Mouse (Mus musculus) liver, adult 2 months (tissue): Measurements from ENCODE around the gene Klk13. TPM values are rescaled to one million over a fixed set of nuclear protein-coding genes. Genes with fewer than 3 reads are reported as not detected.
"Not testable (repeated sequence)": the region's sequence is repeated elsewhere in the genome, so short reads cannot be mapped to it uniquely, and the experiment has no call there.

Experiments
- DNase-seq: peaks from one replicate; pipeline ENCODE4 v3.0.0-alpha.2; 2011; ENCODE audit warnings: low read depth, low spot score; ENCODE audit errors: extremely low read depth
- H3K27ac ChIP-seq: fragments of 200-500 bp; replicated peaks from 2 replicates; pipeline ENCODE4 v1.5.1; 2012; ENCODE audit warnings: low read depth, mild to moderate bottlenecking, control low read depth, inconsistent platforms, low read length; ENCODE audit not compliant: insufficient read depth
- H3K27me3 ChIP-seq: fragments of 200-500 bp; 2 replicates; pipeline ENCODE4 v1.6.1; 2012; ENCODE audit warnings: mild to moderate bottlenecking, moderate library complexity, low read length, inconsistent platforms; ENCODE audit not compliant: control insufficient read depth, insufficient read depth
- H3K36me3 ChIP-seq: fragments of 200-500 bp; 2 replicates; pipeline ENCODE4 v1.6.1; 2012; ENCODE audit warnings: low read length, inconsistent platforms; ENCODE audit not compliant: control insufficient read depth, insufficient read depth
- H3K4me1 ChIP-seq: fragments of 200-500 bp; 2 replicates; pipeline ENCODE4 v1.6.1; 2011; ENCODE audit warnings: low read length; ENCODE audit not compliant: control insufficient read depth, insufficient read depth
- H3K4me3 ChIP-seq: fragments of 200-500 bp; 2 replicates; pipeline ENCODE4 v1.5.1; 2011; ENCODE audit warnings: low read depth, mild to moderate bottlenecking, control low read depth, low read length, moderate library complexity; ENCODE audit not compliant: insufficient read depth
- H3K79me2 ChIP-seq: fragments of 200-500 bp; 2 replicates; pipeline ENCODE4 v1.6.1; 2012; ENCODE audit warnings: inconsistent platforms, mild to moderate bottlenecking, low read length, moderate library complexity; ENCODE audit not compliant: control insufficient read depth, insufficient read depth
- H3K9ac ChIP-seq: fragments of 200-500 bp; 2 replicates; pipeline ENCODE4 v1.6.1; 2012; ENCODE audit warnings: low read depth, mild to moderate bottlenecking, control low read depth, inconsistent platforms, low read length
- CTCF ChIP-seq: fragments of 200-500 bp; IDR thresholded peaks from 2 replicates; pipeline ENCODE4 v1.5.1; 2011; ENCODE audit warnings: low read depth, low read length, control low read depth
- POLR2A ChIP-seq: fragments of 200-500 bp; IDR thresholded peaks from 2 replicates; pipeline ENCODE4 v1.6.1; 2011; ENCODE audit warnings: low read length, control low read depth; ENCODE audit not compliant: insufficient read depth; ENCODE audit errors: extremely low read depth
- WGBS: fragments of 180-500 bp; shearing (Covaris S2); methylation state at CpG from one replicate; pipeline ENCODE4 v1.1.7; 2018; 5-methylcytosine and 5-hydroxymethylcytosine counted together
- polyA plus RNA-seq: library from polyadenylated mRNA; depleted of rRNA; stranded (reverse); fragments of >200 nt; gene quantifications from 2 replicates; pipeline ENCODE4 v1.2.3, GENCODE M21; 2012; rRNA removed
- total RNA-seq: library from RNA; depleted of rRNA; stranded (reverse); fragments of >200 nt; gene quantifications from 2 replicates; pipeline ENCODE4 v1.2.3, GENCODE M21; 2014; rRNA removed

Gene Klk13
- total RNA-seq: not detected in 2 replicates
- not detected in 2 replicates for polyA plus RNA-seq

DNA sequence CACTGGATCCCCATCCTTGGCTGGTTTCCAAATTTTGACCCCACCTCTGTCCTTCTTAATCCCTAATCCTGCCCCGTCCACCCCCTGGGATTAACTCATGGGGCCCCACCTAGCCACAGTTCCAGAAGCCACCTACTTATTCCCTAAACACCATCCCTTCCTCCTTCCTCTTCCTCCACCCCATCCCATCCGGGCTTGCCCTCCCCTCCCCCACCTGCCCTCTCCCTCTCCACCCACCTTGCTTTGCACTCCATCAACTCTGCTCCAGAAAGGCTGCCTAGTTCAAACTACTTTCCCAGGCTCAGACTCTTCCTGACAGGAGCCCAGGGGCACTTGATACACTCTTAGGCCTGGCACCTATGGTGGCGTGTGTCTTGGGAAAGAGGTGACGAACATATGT is at the start of gene Klk13:
Klk13 (plus strand) TSS at position 301 of the 400 bp plus-strand sequence.
- 60% methylated on average over 4 of the region's 4 CpGs for WGBS
- H3K79me2 ChIP-seq: no peaks in the 10 kb centered on the region
- H3K4me1 ChIP-seq: no peaks in the 10 kb centered on the region
- DNase-seq: no peak
- no peak within 1 kb of the TSS for H3K27ac ChIP-seq
- no peak within 1 kb of the TSS for H3K9ac ChIP-seq
- peaks cover 2% of the 10 kb centered on the region; the same call in 1 of the 2 replicates for H3K27me3 ChIP-seq
- no peaks in the 10 kb centered on the region for H3K36me3 ChIP-seq
- TF ChIP-seq POLR2A: no peak
- no peak for TF ChIP-seq CTCF
- H3K4me3 ChIP-seq: no peak within 1 kb of the TSS

DNA sequence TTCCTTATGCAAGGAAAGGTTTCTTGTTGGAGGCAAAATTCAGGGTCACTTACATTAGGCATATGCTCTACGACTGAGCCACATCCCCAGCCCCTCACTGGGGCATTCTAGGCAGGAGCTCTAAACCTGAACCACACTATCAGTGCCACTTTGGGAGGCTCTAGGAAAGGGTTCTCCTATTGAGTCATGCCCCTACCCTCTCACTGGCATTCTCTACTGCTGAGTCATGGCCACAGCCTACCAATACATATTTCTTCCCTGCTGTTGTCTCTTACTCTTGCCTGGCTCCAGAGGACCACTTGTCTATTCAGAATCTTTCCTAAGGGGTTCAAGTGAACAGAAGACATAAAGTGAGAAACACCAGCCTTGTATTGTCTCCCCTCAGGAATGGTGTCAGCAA is 49.6 kb upstream of the Klk13 start:
- H3K27ac ChIP-seq: no peak overlapping the region
- H3K4me3 ChIP-seq: no peak overlapping the region
- H3K79me2 ChIP-seq: no peaks in the 10 kb centered on the region
- no peak overlapping the region for H3K9ac ChIP-seq
- H3K36me3 ChIP-seq: no peaks in the 10 kb centered on the region
- 83% methylated on average over 1 of the region's 1 CpGs for WGBS
- H3K4me1 ChIP-seq: no peaks in the 10 kb centered on the region
- DNase-seq: no peak
- no peaks in the 10 kb centered on the region for H3K27me3 ChIP-seq
- TF ChIP-seq POLR2A (no peak), CTCF (no peak)

DNA sequence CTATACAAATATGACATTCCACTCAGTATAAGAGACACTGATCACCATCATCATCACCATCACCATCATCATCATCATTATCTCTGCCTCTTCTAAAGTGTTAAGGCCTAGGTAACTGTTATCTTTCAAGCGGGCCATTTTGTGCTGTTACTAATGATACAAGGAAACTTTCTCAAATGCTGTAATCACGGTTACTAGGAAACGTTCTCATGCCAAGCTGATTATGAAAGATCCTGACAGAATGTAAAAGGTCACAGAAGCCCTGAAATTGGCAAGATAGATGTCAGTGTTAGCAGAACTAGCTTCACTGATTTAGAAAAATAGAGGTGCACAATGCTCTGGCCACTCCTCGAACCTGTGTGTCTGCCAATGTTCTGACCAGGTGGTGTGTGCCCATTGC is 45.1 kb upstream of the Klk13 start:
- 19% methylated on average over 4 of the region's 4 CpGs for WGBS

DNA sequence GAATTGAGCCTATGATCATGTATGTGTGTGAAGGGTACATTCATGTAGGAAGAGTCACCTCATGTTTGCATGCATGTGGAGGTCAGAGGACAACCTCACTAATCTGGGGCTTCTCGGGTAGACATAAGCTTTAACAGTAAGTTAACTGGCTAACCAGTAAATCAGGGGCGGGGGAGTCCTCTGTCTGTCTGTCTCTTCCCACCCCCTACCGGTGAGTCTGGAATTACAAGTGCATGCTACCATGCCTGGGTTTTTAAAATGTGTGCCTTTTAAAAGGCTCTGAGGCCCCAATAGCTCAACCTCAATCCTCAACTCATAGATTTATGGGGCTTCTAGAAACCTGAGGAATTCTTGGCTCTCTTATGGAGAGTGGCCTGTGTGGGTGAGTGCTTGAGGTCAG is 43.8 kb upstream of the Klk13 start:
- H3K4me3 ChIP-seq: no peak overlapping the region
- peaks cover 7% of the 10 kb centered on the region for H3K4me1 ChIP-seq
- no peaks in the 10 kb centered on the region for H3K36me3 ChIP-seq
- no peak for TF ChIP-seq CTCF
- no peak for TF ChIP-seq POLR2A
- DNase-seq: no peak
- 27% methylated on average over 3 of the region's 3 CpGs for WGBS
- no peaks in the 10 kb centered on the region for H3K79me2 ChIP-seq
- no peak overlapping the region for H3K9ac ChIP-seq
- H3K27me3 ChIP-seq: no peaks in the 10 kb centered on the region
- H3K27ac ChIP-seq: no peak overlapping the region

More for the DNA sequence above, 45.1 kb upstream of the Klk13 start:
- not testable (repeated sequence) for H3K27ac ChIP-seq, H3K4me3 ChIP-seq, H3K79me2 ChIP-seq, H3K9ac ChIP-seq, H3K4me1 ChIP-seq, H3K36me3 ChIP-seq, H3K27me3 ChIP-seq
- peak; percentile 61 for DNase-seq

DNA sequence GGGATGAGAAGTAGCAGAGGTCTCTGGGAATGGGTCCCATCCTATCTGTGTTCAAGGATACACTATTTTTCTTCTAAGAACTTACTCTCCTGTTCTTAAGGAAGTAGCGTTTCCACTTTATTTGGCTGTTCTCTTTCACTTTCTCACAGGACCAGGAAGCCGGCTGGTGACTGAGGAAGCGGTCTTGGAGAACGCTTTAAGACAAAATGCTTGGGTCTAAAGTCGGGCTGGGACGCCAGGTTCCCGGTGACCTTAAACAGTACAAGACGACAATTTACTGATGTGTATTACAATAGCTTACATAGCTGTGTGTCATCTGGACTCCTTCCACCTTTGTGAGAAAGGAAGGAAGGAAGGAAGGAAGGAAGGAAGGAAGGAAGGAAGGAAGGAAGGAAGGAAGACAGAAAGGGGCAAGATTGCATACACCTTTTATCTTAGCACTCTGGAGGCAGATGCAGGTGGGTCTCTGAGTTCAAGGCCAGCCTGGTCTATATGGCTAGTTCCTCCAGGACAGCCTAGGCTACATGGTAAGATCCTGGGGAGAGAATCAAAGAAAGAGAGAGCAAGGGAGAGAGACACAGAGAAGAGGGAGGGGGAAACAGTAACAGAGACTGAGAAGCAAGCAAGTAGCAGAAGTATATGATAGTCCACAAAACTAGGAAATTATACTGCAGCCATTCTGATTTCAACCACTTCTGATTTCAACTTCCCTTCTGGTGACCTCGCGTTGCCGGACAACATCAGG is 41.1 kb upstream of the Klk13 start:
- 67% methylated on average over 11 of the region's 11 CpGs for WGBS
- Histone ChIP-seq H3K27me3 (no peaks in the 10 kb centered on the region), H3K27ac (peak overlapping the region; percentile 45), H3K4me1 (peaks cover 7% of the 10 kb centered on the region), H3K36me3 (peaks cover 3% of the 10 kb centered on the region; the same call in 1 of the 2 replicates), H3K9ac (no peak overlapping the region), H3K4me3 (no peak overlapping the region), H3K79me2 (no peaks in the 10 kb centered on the region; the same call in 1 of the 2 replicates)
- TF ChIP-seq CTCF: no peak
- no peak for TF ChIP-seq POLR2A
- peak; percentile 26 for DNase-seq
